Mouse (Mus musculus): ENCODE results near the gene Dtwd1.
A peak's percentile ranks its signal among the peaks of the same experiment; 100 is the strongest.
"Not testable (repeated sequence)": the region's sequence is repeated elsewhere in the genome, so short reads cannot be mapped to it uniquely, and the experiment has no call there.

The Dtwd1 gene

DNA sequence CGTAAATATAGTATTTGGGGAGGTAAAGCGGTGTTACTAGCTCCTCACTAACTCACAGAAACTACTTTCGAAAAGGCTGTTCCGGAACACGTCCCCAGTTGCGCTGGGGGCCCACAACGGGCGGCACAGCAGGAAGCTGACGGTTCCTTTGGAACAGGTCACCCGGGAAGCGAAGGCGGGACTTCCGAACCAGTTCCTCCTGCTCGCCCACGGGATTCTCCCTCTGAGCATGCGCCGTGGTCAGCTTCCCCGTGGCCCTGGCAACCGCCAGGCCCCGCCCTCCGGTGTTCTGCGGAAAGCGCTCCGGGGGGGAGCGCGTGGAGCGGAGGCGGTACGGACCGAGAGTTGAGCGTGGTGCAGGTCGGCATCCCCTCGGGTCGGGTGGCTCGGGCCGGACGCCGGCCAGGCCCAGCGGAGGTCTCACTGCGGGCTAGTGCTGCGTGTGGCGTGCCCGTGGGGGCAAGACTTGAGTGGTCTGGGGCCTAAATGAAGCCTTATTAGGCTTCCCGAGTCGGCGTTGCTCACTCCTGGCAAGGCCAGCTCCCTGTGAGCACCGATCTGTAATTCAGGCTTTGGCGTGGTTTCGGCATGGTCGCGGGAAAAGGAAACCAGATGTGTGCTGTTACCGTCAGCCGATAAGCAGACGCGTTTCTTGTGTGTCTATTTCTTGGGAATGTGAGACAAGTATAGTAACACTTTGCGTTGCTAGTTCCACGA is at the start of gene Dtwd1, which contains the start of gene Fam227b:
Gene Dtwd1 (plus strand): TSS at position 287 of the 717 bp plus-strand sequence.
Gene Fam227b (minus strand): TSS at position 150 of the 717 bp plus-strand sequence.
- peak; percentile 94 for DNase-seq (ENCODE audit: low read depth, low spot score)

DNA sequence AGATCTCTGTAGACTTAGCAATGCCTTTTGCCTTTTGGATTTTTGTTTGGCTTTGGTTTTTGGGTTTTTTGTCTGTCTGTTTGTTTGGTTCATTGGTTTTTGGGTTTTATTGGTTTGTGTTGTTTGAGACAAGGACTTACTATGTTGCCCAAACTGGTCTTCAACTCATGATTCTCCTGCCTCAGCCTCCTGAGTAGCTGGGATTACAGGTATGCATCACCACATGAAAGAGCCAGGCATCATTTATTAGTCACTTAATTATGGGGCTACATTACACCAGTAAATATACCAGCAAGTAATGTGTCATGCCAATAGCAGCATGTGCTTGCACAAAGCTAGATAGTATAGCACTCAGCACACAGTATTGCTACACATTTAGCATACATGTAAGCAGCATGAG is 4.2 kb upstream of the Dtwd1 start:
- DNase-seq (ENCODE audit: low read depth, low spot score) = peak; percentile 26

DNA sequence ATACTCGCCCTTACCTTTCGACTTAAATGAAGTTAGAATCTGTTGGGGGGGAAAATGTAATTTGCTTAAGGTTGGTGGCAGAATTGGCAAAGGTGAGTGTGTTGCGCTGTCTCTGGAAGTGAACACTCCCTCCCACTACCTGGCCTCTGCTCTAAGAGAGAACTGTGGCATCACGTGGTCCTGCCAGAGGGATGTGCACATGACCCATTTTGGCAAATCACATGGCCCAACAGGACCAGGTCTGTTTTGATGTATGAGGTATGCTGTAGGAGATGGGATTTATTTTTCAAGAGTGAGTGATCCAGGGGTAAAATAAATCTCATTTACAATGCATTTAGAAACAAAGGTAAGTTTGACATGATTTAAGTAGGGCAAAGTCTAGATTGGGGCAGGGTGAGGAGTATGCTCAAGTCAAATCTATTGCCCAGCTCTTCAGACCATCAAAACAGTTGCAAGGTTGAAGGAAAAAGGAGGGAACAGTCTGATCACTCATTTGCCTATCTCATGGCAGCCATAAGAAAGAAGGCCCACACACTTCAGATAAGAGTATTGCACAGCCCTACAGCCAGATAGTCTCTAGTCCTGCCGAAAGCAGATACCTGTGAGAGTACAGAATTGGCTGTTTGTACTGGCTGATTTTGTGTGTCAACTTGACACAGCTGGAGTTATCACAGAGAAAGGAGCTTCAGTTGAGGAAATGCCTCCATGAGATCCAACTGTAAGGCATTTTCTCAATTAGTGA is 13.5 kb downstream of the Dtwd1 start:
- no peak for DNase-seq (ENCODE audit: low read depth, low spot score)

DNA sequence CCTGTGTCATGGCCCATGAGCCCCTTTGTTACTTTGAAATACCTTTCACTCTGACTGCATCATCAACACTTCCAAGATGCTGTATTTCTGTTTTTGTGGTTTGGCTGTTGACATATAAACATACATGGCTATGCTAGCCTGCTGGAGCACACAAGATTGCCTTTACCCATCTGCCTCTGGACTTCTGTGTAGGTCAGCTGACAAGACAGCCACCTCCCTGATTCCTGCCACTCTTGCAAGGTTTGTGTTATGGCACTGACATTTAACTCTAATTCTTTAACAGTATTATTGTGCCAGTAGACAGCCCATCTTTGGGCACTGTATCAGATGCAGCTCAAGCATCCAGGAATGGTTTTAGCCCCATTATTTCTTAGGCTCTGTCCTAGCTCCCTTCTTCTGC is 14.4 kb downstream of the Dtwd1 start:
- DNase-seq (ENCODE audit: low read depth, low spot score) = no peak

DNA sequence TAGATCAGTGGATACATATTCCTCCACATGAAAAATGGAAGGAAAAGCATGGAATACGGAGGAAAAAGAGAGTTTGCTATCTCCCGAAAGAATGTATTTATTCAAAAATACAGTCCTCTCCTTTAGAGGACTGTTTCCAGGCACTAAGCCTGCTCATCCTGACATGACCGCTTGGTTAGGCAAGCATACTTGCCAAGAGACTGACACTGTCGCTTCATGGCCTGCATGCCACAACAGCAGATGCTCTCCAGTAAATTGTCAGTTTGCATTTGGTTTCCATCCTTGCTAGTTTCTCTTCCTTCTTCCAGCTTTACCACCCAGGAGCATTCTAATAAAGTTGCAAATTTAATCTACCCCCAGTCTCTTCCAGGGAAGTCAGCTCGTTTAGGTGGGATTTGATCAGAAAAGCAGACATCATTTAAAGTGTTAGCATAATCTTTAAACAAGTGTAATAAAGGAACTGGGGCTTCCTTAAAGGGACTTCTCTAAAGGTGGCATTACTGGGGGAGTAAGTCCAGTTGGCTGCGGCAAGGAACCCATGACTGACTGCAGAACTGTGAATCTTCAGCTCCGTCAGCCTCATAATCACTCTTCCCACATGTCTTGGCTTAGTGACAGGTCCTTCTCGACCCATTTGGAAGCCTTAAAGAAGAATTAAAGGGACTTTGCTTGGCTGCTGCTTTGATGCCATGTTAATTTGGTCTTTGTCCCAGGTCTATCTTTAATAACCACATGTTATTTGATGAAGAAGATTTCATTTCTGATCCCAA is 15.1 kb downstream of the Dtwd1 start:
- DNase-seq (ENCODE audit: low read depth, low spot score) = no peak

DNA sequence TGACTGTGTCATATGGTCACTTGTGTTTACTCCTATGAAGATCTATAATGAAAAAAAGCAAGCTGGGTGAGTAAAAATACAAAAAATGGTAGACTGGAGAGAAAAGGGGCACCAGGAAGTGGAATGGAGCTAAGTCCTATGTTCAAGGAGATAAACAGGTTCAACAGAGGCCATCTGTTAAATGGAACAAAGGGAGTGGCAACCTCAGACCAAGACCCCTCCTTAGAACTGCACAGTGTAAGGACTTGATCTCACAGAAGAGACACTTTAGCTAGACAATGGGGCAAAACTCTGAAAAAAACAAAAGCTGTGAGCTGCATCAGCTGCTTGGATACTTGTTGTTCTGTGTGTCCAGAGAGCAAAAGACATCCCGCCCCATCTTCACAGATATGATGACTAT is 19.5 kb downstream of the Dtwd1 start:
- DNase-seq (ENCODE audit: low read depth, low spot score) = no peak

DNA sequence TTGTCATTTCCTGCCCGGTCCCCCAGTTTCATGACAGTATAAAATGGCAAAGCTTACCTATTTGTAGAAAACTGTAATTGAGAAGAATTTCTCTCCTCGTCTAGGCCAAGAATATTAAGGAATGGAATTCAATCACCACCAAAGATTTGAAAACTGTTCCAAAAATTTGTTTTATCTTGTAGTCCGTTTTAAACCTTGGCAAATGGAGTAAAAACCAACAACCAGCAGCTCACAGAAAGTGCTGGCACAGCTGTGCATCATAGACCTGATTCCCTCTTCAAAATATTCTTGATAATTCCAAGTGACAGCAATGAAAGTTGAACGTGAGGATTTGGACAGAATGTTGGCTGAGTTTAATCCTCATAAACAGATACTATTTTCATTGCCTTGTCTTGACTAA is 39.4 kb downstream of the Dtwd1 start:
- DNase-seq (ENCODE audit: low read depth, low spot score) = no peak

DNA sequence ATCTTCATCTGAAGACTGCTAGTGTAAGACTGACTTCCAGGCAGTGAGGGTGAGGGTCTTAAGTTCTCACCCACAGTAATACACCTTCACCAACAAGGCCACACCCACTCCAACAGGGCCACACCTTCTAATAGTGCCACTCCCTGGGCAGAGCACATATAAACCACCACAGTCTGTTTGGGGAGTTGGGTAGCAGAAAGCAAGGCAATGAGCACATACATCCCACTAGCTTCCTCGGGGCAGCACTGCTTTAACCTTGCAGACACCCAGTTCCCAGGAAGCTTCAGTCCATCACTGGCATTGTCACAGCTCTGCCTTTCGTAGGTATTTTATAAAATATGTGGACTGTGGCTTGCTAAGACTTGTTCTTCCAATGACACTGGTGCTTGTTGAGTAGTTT is 40.2 kb downstream of the Dtwd1 start:
- no peak for DNase-seq (ENCODE audit: low read depth, low spot score)

DNA sequence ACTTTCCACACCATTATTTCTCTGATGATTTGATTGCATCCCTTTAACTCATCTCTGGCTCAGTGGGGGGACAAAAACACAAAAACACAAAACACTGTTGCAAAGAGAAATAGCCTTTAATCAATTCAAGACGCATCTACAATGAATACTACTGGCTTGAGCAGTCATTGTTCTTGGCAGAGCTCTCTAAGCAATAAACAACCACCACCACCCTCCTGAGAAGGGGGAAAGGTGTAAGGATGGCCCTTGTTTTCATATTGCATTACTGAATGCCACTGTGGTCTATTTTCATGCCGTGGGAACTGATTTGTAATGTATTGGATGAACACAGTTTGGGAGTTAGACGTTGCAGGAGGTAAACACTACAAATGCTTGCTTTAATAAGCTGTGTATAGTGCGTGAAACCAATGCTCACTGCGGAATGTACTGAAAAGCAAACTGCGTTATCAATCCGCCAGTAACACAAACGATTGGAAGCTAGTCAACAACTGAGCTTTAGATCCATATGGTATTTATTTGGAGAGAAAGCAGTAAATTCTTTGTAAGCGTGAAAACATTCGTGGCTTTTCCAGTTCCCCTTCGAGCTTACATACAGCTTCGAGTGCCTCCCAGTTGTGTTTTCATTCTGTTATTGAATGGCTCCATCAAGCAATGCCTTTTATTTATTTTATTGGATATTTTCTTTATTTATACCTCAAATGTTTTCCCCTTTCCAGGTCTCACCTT is 43.9 kb downstream of the Dtwd1 start:
- DNase-seq (ENCODE audit: low read depth, low spot score) = no peak

DNA sequence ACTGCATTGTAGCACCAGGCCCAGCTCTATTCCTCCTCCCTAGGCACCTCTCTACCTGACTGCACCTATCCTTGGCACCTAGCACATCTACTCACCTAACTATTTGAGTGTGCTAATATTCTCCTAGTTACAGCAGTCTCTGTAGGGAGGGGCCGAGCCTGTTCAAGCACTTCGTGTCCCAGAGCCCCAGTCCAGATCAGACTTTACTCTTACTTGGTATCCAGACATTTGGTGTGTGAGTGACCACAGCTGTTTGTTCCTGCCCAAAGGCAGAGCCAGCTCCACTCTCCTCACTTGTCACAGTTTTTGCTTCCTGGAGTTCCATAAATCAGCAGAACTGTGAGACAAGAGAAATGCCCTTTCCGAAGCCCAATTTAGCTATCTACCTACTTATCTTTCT is 47.0 kb downstream of the Dtwd1 start:
- DNase-seq (ENCODE audit: low read depth, low spot score) = no peak

DNA sequence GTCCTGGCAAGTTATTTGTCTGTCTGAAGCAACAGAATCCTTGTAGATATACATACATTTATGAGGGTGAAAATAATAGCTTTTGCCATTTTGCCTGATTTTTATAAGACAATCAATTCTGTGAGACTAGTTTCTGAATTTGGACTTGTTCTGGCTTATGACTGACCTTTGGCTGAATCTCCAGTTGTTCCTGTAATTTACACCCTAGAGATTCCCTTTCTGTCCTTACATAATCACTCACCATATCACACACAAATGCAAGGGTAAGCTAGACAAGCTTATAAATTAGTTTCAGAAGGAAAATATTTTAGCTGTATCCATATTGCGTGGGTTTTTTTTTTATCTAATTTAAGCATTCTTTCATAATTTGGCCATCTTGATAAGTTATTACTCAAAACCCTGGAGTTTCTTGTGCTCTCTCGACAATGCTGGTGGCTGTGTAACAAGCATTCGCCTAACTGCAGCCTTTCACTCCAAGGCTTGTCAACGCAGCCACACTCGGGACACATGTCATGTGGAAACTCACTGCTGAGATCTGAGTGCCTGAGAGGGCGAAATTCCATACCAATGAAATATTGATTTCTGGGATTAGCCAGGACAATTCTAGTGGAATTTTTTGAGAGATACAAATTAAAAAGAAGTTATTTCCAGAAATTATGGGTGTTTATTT is 59.2 kb downstream of the Dtwd1 start:
- DNase-seq (ENCODE audit: low read depth, low spot score) = no peak

DNA sequence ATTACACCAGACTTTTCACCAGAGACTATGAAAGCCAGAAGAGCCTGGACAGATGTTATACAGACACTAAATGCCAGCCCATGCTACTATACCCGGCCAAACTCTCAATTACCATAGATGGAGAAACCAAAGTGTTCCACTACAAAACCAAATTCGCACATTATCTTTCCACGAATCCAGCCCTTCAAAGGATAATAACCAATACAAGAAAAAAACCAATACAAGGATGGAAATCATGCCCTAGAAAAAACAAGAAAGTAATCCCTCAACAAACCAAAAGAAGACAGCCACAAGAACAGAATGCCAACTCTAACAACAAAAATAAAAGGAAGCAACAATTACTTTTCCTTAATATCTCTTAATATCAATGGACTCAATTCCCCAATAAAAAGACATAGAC is 62.9 kb downstream of the Dtwd1 start, which contains the start of gene Gm17555:
Gene Gm17555 (plus strand): TSS at position 301 of the 400 bp plus-strand sequence.
- DNase-seq (ENCODE audit: low read depth, low spot score) = not testable (repeated sequence)

Measured in brain, embryonic 18.5 days (tissue).